Mouse (Mus musculus) bone marrow, adult 2 months (tissue): Measurements from ENCODE around the gene 4930415O20Rik.

Experiments used
- CTCF ChIP-seq: fragments of 200-500 bp; IDR thresholded peaks from 2 replicates; pipeline ENCODE4 v1.5.1; 2011; ENCODE audit warnings: low read length, control low read depth; ENCODE audit not compliant: control insufficient read depth, insufficient read depth
- POLR2A ChIP-seq: fragments of 200-500 bp; IDR thresholded peaks from 2 replicates; pipeline ENCODE4 v1.6.1; 2011; ENCODE audit warnings: low read depth, mild to moderate bottlenecking, control low read depth, low read length, borderline replicate concordance; ENCODE audit not compliant: control insufficient read depth

- TF ChIP-seq CTCF = no peak
- no peak for TF ChIP-seq POLR2A
Observed at GRCm38 (mm10) chr15:98606739-98607138, 35.9 kb downstream of the 4930415O20Rik start.
